Mouse (Mus musculus) brain, embryonic 18.5 days (tissue): Measurements from ENCODE around the gene Slit3.

ENCODE experiments used
- DNase-seq: peaks from one replicate; pipeline ENCODE4 v3.0.0-alpha.2; 2012; ENCODE audit warnings: low read depth, low spot score

Gene Slit3

DNA sequence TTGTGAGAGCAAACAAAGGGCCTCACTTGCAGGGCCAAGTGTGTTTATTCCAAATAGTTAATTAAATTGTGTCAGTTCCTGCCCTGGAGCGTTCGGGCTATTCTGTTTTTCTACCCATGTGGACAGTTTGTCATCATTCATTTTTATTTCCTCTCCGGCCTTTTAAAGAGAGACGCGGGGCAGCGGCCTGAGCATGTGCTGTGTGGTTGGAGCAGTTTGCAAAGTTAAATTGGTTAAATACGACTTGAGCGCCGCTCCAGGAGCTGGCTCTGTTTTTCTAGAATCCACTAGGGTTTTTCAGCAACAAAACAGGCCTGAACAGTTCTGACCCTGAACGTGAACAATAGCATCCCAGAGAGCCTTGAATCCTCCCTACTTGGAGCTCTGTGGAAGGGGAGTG, 152.4 kb downstream of the Slit3 start:
- DNase-seq: no peak

DNA sequence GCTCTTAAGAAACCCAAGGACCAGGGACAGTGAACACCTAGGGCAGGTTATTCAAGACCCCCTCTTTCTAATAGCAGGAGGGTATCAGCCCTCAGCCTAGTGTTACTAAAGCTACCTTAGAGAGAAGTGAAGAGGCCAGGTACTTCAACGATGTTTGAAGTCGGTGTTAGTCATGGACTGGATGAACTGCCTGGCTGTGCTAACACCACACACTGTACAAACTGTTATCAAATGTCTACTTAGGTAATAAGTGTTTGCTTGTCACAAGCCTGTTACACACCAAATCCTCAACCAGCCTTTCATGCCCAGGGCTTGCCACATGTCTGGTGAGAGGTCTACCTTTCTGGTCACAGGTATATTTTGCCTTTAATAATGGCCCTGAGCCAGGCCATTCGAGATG, 153.0 kb downstream of the Slit3 start:
- DNase-seq: no peak

DNA sequence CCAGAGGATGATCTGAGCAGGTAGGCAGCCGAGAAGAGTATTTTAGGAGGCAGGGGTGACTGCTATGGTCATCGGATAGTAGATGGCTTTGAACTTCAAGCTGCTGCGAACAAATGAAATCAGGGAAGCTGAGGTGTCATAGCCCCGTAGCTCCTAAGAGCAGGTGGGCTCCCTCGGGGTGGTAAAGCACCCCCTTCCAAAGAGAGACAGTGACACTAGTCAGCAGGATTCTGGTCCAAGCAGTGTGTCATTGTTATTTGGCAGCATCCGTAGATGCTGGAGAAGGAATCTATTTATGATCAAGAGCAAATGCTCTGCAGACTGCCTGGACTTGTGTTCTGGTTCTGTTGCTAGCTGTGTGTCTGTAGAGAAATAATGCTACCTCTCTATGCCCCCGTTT, 154.3 kb downstream of the Slit3 start:
- DNase-seq: no peak

DNA sequence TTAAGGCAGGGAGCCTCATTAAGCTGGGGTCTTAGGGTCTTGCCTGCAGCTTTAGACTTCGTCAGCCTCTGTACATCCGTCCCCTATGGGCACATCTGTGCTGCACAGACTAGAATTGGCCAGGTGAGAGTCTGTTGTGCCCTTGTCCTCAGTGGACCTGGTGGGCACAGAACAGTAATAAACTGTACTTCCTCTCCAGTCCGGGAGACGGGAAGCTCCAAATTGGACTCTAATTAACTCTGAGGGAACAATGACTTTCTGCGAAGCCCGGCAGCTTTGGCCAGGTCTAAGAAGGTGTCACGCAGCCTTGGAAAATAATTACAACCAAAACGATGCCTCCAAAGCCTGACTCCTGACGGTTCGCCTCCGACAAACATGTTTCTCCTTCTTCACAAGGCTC, 155.0 kb downstream of the Slit3 start:
- DNase-seq: no peak

DNA sequence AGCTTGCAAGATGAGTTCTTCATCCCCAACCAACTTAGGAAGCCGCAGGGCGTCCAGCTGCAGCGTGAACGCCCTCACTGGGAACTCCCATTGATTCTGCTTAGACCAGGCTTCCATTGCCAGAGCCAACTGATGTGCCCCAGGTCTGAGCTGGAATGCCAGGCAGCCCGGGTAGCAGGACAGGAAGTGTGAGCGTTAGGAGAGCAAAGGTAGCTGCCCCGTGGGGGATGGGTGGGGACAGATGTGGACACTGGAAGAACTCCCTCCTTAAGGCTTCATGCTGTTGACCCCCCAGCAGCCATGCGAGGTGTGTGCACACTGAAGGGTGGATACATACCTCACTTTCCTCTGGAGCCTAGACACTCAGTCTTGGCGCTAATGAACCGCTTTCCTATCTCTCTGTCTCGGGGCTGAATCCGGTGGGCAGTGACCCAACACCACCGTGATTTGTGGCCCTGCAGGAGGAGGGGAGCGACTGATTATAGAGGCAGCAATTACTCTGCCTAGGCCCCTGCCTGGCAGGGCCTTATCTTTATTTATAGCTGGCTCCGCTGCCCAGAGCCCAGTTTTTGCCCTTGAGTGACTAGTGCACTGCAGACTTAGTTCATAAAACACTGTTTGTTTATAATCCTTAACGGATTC, 157.2 kb downstream of the Slit3 start:
- DNase-seq: no peak

DNA sequence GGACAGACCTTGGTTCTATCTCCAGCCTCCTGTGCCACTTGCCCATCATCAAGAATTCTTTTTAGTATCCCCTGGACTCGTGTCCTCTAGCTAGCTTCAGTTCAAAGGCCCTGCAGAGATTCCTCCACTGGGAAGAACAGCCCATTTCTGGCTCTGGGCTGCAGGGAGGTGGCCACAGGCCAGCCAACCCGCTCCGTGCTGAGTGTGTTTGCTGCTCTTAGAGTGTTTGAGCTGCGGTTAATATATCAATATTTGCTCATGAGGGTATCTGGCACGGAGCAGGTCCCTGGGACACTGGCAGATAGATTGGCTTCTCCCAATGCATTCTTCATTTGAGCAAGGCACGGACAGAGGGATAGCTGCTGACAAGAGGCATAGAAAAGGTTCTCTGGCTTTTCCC, 159.8 kb downstream of the Slit3 start:
- DNase-seq: no peak

DNA sequence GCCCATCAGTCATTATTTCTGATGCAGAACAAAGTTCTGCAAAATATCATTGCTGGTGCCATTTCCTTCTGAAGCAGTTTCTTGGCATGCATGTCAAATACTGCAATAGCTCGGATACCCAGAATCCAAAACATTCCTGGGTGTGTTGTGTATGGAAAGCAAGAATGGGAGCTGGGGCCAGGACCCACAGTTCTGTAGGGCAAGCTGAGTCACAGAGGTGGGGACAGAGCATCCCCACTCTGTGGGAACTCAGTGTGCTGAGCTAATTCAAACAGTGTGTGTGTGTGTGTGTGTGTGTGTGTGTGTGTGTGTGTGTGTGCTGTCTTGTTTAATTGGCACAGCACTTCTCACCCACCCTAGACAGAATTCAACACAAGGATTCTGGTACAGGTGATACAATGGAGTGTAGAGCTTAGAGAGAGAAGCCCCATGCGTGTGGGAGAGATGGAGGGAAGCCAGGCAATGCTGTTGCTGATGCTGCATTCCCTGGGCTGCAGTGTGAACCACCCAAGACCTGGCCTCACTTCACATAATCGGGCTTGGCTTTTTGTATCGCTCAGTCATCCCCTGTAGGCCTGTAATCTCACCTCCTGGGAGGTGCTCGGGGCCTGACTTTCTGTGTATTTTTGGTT, 161.1 kb downstream of the Slit3 start:
- DNase-seq: no peak

DNA sequence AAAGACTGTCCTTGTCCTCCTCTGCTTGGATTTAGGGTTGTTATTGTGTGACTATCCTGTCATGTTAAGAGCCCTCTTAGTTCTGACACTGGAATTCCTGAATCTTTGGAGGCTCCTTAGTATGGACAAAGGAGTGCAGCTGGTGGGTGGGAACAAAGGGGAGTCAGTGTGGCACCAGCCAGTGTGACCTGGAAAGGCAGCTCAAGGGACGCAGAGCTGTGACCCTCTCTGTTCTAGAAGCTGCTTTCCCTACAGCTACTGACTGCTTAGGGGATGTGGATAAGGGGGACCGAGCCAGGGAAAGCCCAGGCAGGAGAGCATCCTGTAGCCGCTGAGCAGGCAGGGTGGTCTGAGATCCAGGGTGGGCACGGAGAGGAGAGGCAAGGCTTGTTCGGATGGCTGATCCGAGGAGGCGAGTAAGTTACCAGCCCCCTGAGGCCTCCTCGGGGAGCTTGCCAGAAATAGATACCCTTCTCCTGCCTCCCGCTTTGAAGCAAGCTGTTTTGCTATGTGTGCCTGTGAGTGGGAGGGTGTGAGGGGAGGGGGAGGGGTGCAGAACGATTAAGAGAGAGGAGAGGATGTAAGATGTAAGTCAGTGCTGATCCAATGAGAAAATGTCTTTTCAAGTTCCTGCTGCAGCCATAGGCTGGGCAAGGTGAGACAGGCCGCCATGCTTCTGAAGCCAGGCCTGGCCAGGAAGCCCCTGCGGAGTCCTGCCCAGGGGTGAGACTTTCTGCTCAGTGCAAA, 162.0 kb downstream of the Slit3 start:
- no peak for DNase-seq

DNA sequence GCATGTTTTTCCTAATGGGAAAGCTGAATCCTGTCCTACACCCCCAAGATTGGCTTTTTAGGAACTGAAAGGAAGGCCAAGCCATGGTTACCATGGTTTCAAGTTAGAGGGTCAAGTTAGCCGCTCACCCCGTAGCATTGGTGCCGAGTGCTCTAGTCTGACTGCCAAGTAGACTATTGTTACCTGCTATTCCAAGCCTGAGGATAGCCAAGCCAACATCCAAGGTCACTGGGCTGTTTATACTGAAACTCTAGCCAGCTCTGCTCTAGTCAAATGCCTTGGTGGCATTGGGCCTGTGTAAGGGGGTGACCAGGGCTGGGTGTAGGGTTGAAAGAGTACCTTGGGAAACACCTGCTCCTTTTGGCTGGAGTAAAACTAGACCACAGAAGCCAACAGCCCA, 162.7 kb downstream of the Slit3 start:
- no peak for DNase-seq

DNA sequence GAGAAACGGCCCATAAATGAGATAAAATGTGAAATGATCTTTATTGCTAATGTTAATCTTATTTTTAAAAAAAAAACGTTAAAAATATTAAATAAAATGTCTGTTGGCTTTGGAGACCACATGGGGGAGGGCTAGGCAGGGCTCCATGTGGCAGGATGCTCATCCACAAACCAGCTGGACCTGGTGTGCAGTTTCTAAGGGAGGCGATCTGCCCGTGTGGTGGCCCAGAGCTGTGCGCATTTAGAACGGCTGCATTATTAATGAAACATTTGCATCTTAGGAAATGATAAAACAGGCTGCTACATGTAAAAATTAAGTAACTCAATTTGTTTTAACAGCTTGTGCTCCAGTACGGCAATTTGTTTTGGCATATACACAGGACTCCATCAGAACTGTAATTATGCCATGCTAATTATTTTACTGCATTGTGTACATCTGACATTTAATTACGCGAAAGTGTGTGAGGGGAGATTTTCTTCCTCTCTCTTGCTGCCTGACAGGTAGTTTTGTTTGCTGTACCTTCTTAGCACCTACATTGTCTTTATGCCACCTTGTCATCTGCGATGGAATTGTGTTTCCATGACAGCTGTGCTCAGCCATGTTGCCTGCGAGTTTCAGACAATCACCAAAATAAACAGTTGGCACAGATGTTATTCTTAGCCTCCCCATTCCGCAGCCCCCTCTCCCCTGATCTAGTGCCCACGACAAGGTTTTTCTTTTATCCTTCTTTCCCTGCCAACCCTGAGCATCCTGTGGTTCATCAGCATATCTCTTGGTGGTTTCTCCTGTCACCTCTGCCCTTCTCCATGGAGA, 165.8 kb downstream of the Slit3 start:
- DNase-seq: no peak

DNA sequence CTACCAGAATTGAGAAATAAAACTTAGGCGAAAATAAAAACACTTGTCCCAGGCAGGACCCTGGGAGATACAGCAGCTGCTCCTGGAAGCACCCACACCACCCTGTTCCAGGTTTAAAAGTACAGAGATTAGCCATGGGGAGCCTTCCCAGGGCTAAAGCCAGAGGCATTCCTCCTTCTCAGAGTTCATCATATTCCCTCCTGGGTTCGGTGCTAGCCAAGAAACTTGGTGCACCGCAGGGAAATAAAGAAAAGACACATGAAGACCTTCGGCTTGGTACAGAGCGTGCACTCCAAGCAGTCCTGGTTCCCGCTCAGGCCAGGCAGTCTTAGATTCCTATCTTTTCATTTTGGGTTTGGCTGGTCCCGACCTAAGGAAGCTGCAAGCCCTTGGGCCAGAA, 167.0 kb downstream of the Slit3 start:
- no peak for DNase-seq

DNA sequence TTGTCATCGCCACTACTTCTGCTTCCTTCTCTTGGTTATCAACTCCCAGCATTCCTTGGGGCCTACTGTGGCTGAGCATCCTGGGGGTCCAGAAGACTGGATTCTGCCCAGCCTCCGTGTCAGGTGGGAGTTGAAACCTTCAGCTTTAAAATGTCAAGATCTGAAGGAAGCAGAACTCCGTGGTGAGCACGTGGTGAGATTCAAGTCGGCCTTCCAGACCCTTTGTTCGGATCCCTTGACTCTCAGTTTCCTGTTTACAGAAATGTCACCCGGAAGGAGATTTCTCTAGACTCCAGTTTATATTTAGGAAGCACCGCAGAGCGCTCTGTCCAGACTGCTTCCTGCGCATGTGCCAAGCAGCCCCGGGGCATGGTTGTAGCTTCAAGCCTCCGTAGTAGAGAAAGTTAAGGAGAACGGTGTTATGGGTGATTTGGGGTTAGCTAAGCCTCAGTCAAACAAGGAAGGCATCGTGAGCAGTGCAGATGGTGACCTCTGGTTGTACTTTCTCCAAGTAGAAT, 167.8 kb downstream of the Slit3 start:
- DNase-seq: no peak

DNA sequence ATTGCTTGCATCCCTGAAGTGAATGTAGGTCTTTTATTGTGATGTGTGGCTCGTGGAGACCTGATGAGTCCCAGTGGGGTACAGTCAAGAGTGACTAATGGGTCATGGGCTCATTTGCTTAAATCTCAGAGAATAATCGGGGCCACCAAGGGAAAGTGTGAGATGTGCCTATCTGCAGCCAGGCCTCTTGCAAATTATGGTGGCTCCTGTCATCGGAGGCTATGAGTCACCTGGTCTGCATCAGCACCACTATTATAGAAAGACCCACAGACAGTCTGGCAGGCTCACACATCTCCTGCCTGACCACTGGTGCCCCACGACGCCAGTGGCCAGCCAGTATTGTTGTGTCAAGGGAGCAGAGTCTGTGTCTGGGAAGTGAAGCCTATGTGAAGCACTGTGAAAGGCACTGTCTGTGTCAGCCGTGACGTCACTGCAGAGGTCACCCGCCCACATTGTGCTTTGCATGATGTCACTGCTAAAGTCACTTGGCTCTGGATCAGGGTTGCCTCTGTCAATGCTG, 171.3 kb downstream of the Slit3 start:
- DNase-seq: no peak

DNA sequence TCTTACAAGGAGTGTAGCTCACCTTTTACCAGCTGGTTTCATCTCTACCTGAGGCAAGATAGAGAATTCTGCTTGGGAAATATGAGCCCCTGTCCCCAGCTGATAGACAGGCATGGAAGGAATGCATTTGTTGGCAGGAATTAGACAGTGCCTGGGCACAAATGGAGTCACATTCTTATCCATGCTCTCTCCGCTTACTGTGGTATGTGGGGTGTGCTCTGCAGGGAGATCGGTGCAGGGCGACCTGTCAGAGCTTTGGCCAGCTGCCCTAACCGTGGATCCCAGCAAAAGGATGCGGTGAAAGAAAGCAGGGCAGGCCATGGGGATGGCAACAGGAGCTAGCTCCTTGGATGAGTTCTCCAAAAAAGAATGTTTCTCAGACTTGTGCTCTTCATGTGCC, 172.2 kb downstream of the Slit3 start:
- no peak for DNase-seq

DNA sequence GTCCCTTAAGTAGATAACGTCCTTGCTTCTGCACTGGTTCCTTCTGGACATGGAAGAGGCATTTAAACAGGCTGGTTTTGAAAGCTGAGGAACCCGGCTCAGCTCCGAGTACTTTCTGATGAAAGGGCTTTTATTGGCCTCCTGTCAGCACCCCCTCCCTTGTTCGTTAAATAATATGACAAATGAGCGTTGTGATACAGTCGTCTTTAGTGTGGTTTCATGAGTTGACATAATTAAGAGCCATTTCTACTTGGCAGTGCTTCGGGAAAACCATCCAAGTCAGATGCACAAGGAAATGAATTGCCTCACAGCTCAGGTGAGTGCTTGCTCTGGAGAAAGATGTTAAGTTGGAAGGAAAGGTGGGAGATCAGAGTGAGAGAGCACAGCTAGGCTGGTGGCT, 173.6 kb downstream of the Slit3 start:
- DNase-seq: no peak

DNA sequence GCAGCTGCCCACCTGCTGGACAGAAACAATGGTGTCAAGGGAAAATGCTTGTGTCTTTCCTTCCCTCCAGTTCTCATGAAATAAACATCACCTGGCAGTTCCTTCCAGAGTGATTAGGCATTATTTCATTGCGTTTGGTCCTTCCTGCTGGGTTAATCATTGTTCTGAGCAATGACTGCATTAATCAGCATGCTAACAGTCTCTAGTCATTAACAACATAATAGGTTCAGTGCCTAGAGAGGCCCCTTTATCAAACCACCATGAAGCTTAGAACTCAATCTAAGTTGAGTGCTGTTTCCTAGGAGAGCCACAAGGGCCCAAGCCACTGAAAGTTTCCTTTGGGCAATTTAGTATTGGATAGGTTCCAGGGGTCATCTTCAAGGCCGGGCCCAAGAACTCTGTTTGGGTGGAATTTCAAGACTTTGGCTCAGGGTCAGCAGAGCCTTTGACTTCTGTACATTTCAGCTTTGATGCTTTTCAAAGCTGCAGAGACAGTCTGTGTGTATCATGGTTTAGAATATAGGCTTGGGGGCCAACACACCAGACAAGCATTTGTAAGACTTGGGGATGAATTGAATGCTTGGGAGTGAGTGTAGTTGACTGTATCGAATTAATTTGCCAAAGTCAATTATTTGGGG, 174.3 kb downstream of the Slit3 start:
- DNase-seq: no peak

DNA sequence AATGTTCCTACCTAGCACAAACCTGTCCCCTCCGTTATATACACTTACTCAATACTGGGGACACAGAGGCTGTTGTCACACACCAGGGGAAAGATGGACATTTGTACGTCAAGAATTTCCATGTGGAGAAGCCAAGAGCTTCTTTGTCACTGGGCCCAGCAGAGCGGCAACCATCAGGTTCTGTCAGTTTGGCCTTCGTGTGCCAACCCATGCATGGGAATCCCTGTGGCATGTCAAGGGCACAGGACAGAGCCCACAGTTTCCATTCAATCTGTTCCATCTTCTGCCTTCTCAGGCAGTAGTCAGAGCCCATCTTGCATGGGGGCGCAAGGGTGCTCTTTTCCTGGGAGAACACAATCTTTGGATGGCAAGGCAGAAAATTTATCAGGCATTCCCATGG, 175.8 kb downstream of the Slit3 start:
- no peak for DNase-seq

DNA sequence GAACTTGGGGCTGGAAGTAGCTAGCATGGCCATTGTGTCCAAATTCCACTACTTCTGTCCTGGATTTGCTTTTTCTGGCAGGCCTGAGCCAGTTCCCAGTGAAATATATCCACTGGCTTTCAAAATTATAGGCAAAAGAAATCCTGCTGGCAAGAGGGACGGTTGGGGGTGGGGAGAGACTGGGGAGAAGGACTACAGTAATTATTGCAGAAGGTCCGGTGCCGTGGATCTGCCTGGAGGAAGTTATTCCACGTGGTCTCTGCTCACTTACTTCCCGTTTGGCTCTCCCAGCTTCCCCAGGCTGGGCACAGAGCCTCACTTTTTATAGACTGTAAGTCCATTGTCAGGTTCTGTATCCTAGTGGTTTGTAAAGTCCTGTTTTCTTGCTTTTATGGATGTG, 176.3 kb downstream of the Slit3 start:
- no peak for DNase-seq

DNA sequence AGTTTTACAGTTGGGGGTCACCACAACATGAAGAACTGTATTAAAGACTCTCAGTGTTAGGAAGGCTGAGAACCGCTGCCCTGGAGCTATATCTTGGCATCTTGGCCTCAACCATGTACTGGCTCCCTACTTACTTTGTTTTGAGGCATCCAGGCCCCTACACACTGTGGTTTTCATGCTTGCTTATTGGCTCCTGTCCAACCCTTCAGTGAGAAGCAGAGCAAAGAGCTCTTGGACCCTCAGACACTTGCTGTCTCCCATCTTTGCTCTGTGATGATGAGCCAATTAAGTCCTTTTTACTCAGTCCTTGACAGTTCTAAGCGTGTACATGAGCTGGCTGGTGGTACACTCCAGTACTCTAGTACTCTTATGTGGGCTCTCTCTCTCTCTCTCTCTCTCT, 177.5 kb downstream of the Slit3 start:
- no peak for DNase-seq

DNA sequence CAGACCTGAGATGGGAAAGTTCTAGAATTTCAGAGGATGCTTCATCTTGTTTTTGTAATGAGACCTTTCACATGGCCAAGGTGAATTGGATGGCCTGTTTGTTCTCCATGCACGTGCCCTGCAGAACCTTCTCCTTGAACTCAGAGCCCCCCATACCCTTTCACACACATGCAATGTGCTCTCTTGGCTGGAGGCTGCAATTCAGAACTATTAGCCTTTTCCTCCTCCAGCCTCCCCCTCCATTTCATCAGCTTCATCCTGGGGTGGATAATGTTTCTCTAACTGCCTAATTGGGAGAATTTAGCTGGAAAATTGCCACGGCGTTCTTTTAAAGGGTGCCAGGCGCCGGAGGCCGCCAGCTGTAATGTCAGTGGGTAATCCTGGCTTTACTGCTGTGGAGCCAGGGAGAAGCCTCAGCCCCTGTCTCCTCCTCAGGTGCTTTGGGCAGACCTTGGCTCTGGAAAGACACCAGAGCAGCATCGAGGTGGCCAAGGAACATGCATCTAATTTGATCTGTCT, 178.9 kb downstream of the Slit3 start:
- no peak for DNase-seq

DNA sequence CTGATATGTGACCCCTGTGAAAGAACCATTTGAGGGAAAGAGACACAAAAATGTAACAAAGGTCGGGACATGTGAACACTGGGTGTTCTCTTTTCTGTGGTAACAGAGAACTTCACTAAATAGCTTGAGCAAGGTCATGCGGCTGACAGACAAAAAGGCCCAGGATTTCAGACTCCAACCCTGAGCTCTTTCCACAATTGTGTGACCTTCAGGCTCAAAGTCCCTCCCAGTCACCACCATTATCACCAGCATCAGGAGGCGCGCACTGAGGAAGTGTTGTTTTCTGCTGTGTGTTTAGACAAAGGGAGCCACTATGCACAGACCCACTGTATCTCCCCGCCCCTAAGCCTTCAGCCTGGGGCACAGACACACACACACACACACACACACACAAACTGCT, 181.2 kb downstream of the Slit3 start:
- DNase-seq: no peak
